Mouse (Mus musculus): ENCODE measurements around the gene Ptch2. TPM values are rescaled to one million over a fixed set of nuclear protein-coding genes. Genes with fewer than 3 reads are reported as not detected.

The Ptch2 gene
- polyA plus RNA-seq, 1 experiment, result not detected

DNA sequence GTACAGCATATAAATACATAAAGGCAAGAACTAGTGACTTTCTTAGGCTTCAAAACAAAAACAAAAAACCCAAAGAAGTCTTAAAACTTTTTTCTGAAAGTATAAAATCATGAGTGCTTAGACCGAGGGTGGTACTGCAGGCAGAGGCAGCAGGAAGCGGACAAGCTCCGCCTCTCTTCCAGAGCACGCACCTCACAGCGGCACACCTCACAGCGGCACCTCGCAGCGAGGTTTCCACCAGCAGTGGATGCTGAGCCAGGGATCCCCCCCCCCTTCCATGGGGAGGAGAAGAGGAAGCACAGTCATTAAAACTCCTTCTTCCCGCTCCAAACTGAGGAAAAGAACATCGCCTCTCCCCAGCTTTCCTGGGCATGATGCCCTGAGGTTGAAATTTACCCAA, 63.8 kb downstream of the Ptch2 start:
- Histone ChIP-seq H3K9me3 (no peaks in the 10 kb centered on the region), H3K4me3 (replicated peaks) (no peak overlapping the region), H3K4me1 (peaks cover 10% of the 10 kb centered on the region), H3K27me3 (replicated peaks) (no peaks in the 10 kb centered on the region), H3K36me3 (replicated peaks; ENCODE audit: low read length) (peaks cover 64% of the 10 kb centered on the region)
- TF ChIP-seq FLI1 (IDR thresholded peaks at IDR 0.05; ENCODE audit: low read length) (no peak), GATA1 (IDR thresholded peaks at IDR 0.05; ENCODE audit: borderline replicate concordance, low read length) (no peak)

DNA sequence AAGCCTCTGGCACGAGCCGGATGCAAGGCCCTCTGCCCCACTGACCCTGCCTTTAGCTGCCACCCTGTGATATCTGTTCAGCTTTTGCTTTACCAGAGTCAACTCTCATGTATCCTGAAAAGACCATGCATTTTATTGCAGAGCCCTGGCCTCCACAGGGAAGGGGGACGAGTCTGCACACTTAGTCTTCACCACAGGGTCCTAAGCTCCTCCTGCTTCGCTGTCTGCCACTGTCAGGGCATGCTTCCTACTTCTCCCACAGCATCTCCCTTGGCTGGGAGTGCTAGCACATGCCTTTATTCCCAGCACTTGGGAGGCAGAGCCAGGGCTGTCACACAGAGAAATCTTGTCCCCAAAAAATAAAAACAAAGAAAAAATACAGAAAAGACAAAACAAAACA, 65.3 kb downstream of the Ptch2 start:
- Histone ChIP-seq H3K9me3 (no peaks in the 10 kb centered on the region), H3K27me3 (replicated peaks) (no peaks in the 10 kb centered on the region), H3K4me3 (replicated peaks) (no peak overlapping the region), H3K36me3 (replicated peaks; ENCODE audit: low read length) (peaks cover 74% of the 10 kb centered on the region), H3K4me1 (peaks cover 5% of the 10 kb centered on the region; the same call in 1 of the 2 replicates)
- TF ChIP-seq GATA1 (IDR thresholded peaks at IDR 0.05; ENCODE audit: borderline replicate concordance, low read length), result no peak
- no peak for TF ChIP-seq FLI1 (IDR thresholded peaks at IDR 0.05; ENCODE audit: low read length)

Other genes with a start within 250 kb of the Ptch2 start
- gene Zswim5, start 218.7 kb upstream of the Ptch2 start, polyA plus RNA-seq (2012; ENCODE audit: insufficient read depth, low replicate concordance), result 0.29 and 0.63 TPM in 2 replicates
- gene Urod, start 101.7 kb upstream of the Ptch2 start, polyA plus RNA-seq (2012; ENCODE audit: insufficient read depth, low replicate concordance), result 18.0 and 36.2 TPM in 2 replicates
- 7.5 and 16.5 TPM in 2 replicates for gene Hectd3, start 100.8 kb upstream of the Ptch2 start, polyA plus RNA-seq (2012; ENCODE audit: insufficient read depth, low replicate concordance)
- 5.3 TPM in 1 of 2 replicates, not detected in the other for gene Eif2b3, start 76.7 kb upstream of the Ptch2 start, polyA plus RNA-seq (2012; ENCODE audit: insufficient read depth, low replicate concordance)
- gene Btbd19, start 29.6 kb downstream of the Ptch2 start, polyA plus RNA-seq (2012; ENCODE audit: insufficient read depth, low replicate concordance), result 12.4 and 46.5 TPM in 2 replicates
- 12.1 TPM in 1 of 2 replicates, not detected in the other for gene Tctex1d4, start 30.7 kb downstream of the Ptch2 start, polyA plus RNA-seq (2012; ENCODE audit: insufficient read depth, low replicate concordance)
- gene Plk3, start 37.9 kb downstream of the Ptch2 start, polyA plus RNA-seq (2012; ENCODE audit: insufficient read depth, low replicate concordance), result 13.2 and 16.0 TPM in 2 replicates
- 358 and 2,282 TPM in 2 replicates for gene Rps8, start 60.2 kb downstream of the Ptch2 start, polyA plus RNA-seq (2012; ENCODE audit: insufficient read depth, low replicate concordance)
- 5.6 and 8.3 TPM in 2 replicates for gene Kif2c, start 86.6 kb downstream of the Ptch2 start, polyA plus RNA-seq (2012; ENCODE audit: insufficient read depth, low replicate concordance)
- gene Tmem53, start 155.9 kb downstream of the Ptch2 start, polyA plus RNA-seq (2012; ENCODE audit: insufficient read depth, low replicate concordance), result 0.53 TPM in 1 of 2 replicates, not detected in the other
- gene Armh1, start 156.1 kb downstream of the Ptch2 start, polyA plus RNA-seq (2012; ENCODE audit: insufficient read depth, low replicate concordance), result not detected in 2 replicates

Measured in megakaryocyte, embryonic 14.5 days (primary cell).